Mouse (Mus musculus) heart, adult 2 months (tissue): ENCODE results near the gene Ncor1.

Source experiments
- CTCF ChIP-seq: fragments of 200-600 bp; IDR thresholded peaks from 2 replicates; pipeline ENCODE4 v1.8.1; 2022; ENCODE audit warnings: antibody characterized with exemption, mild to moderate bottlenecking, moderate library complexity
- POLR2A ChIP-seq: fragments of 200-500 bp; IDR thresholded peaks from 2 replicates; pipeline ENCODE4 v1.6.1; 2011; ENCODE audit warnings: mild to moderate bottlenecking, low read depth, low read length, control low read depth; ENCODE audit not compliant: insufficient read depth

DNA sequence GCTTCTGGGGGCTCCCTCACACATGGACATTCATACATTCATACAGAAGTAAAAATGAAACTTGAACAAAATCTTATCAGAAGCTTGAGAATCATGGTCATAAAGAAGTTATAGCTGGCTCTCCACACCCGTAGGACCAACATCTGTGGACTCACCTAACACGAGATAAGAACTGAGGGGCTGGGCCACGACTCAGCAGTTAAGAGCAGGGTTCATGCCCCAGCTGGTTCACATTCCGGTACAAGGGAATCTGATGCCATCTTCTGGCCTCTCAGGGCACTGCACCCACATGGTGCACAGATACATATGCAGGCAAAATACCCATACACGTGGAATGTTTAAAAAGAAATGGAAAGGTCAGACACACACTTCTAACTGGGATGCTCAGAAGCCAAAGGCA is 180.3 kb downstream of the Ncor1 start:
- no peak for TF ChIP-seq POLR2A
- TF ChIP-seq CTCF: peak; percentile 75
